Mouse (Mus musculus): ENCODE measurements around the gene Colq.

- TF ChIP-seq CTCF (IDR thresholded peaks at IDR 0.05; ENCODE audit: borderline replicate concordance, insufficient read depth, low read depth, low read length) (no peak), POLR2A (IDR thresholded peaks at IDR 0.05; ENCODE audit: borderline replicate concordance, insufficient read depth, low read length) (no peak)
Measured at GRCm38 (mm10) chr14:31486465-31486864, 104.7 kb downstream of the Colq start.
